Mouse (Mus musculus) lung, embryonic 16.5 days (tissue): ENCODE results near the gene Ptpn3. TPM values are rescaled to one million over a fixed set of nuclear protein-coding genes. Genes with fewer than 3 reads are reported as not detected.

Source experiments
- ATAC-seq: fragments of 200-750 bp; cut with Nextera tagmentation; 2 replicates; pipeline ENCODE4 v1.8.0; 2017; ENCODE audit warnings: low read depth, mild to moderate bottlenecking, moderate library complexity
- H3K27ac ChIP-seq: fragments of 300-500 bp; sonication (generic); 2 replicates; pipeline ENCODE4 v1.5.1; 2014; ENCODE audit warnings: mild to moderate bottlenecking, control low read depth, low read length
- H3K27me3 ChIP-seq: fragments of 300-500 bp; sonication (generic); 2 replicates; pipeline ENCODE4 v1.6.1; 2014; ENCODE audit warnings: low read depth, low read length, mixed read lengths; ENCODE audit not compliant: control insufficient read depth, insufficient read depth
- H3K36me3 ChIP-seq: fragments of 300-500 bp; sonication (generic); 2 replicates; pipeline ENCODE4 v1.6.1; 2014; ENCODE audit warnings: low read length; ENCODE audit not compliant: control insufficient read depth, insufficient read depth
- H3K4me1 ChIP-seq: fragments of 300-500 bp; sonication (generic); replicated peaks from 2 replicates; pipeline ENCODE4 v1.6.1; 2014; ENCODE audit warnings: low read length, mixed read lengths; ENCODE audit not compliant: control insufficient read depth, insufficient read depth
- H3K4me2 ChIP-seq: fragments of 300-500 bp; sonication (generic); 2 replicates; pipeline ENCODE4 v1.6.1; 2014; ENCODE audit warnings: low read depth, low read length, control low read depth
- H3K4me3 ChIP-seq: fragments of 300-500 bp; sonication (generic); 2 replicates; pipeline ENCODE4 v1.5.1; 2014; ENCODE audit warnings: mild to moderate bottlenecking, low read length, control low read depth
- H3K9ac ChIP-seq: fragments of 300-500 bp; sonication (generic); 2 replicates; pipeline ENCODE4 v1.6.1; 2014; ENCODE audit warnings: low read length, control low read depth
- H3K9me3 ChIP-seq: fragments of 300-500 bp; sonication (generic); 2 replicates; pipeline ENCODE4 v1.6.1; 2016; ENCODE audit warnings: low read length; ENCODE audit not compliant: control insufficient read depth
- WGBS: fragments of 180-500 bp; shearing (Covaris S2); extraction: QIAGEN DNeasy Blood & Tissue Kit; methylation state at CpG from one replicate; pipeline ENCODE4 v1.1.7; 2014; 5-methylcytosine and 5-hydroxymethylcytosine counted together
- polyA plus RNA-seq: library from polyadenylated mRNA; unstranded; fragments of >200 nt; fragmentation: Nextera tagmentation; extraction: Ambion mirVana; gene quantifications from 2 replicates; pipeline ENCODE4 v1.2.1, GENCODE M21; 2015

The Ptpn3 gene
- polyA plus RNA-seq, 1 experiment from 2014 or later = 3.9 TPM

GRCm38 (mm10) chr4:57261813-57262212 lies 39.8 kb downstream of the Ptpn3 start:
- 59% methylated on average over 9 of the region's 9 CpGs for WGBS
- H3K9me3 ChIP-seq = no peaks in the 10 kb centered on the region
- ATAC-seq = no peak
- H3K4me1 ChIP-seq = peaks cover 6% of the 10 kb centered on the region
- peaks cover 5% of the 10 kb centered on the region; the same call in 1 of the 2 replicates for H3K36me3 ChIP-seq
- no peak overlapping the region for H3K9ac ChIP-seq
- no peaks in the 10 kb centered on the region for H3K27me3 ChIP-seq
- H3K4me2 ChIP-seq = no peak overlapping the region
- H3K4me3 ChIP-seq = no peak overlapping the region
- H3K27ac ChIP-seq = no peak overlapping the region

GRCm38 (mm10) chr4:57258159-57259035 lies 43.2 kb downstream of the Ptpn3 start:
- no peak overlapping the region for H3K4me3 ChIP-seq
- no peak overlapping the region for H3K27ac ChIP-seq
- 49% methylated on average over 14 of the region's 14 CpGs for WGBS
- no peak for ATAC-seq
- H3K4me2 ChIP-seq = no peak overlapping the region
- H3K36me3 ChIP-seq = peaks cover 5% of the 10 kb centered on the region; the same call in 1 of the 2 replicates
- H3K9me3 ChIP-seq = no peaks in the 10 kb centered on the region
- no peak overlapping the region for H3K9ac ChIP-seq
- peaks cover 6% of the 10 kb centered on the region for H3K4me1 ChIP-seq
- no peaks in the 10 kb centered on the region for H3K27me3 ChIP-seq

DNA sequence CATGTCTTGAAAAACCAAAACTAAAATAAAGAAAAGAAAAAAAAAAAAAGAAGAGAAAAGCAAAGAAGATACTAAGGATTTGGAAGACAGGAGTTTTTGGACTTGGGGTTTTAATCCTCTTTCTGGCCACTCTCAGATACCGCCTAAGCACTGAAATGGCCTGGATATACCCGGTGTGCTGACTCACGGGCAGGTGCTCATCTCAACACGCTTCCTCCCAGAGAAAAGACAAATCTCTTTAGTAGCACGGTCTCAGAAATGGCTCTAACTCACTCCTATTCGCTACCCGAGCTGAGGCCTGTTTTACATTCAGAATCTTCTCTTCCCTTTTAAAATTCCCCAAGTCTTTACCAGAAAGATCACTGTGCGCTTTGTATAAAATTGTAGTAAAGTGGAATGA lies 44.2 kb downstream of the Ptpn3 start:
- Histone ChIP-seq H3K9me3 (no peaks in the 10 kb centered on the region), H3K36me3 (peaks cover 5% of the 10 kb centered on the region; the same call in 1 of the 2 replicates), H3K9ac (no peak overlapping the region), H3K4me1 (peaks cover under 1% of the 10 kb centered on the region), H3K4me2 (no peak overlapping the region), H3K27me3 (no peaks in the 10 kb centered on the region), H3K27ac (no peak overlapping the region), H3K4me3 (no peak overlapping the region)
- no peak for ATAC-seq
- WGBS = 95% methylated on average over 8 of the region's 8 CpGs

GRCm38 (mm10) chr4:57256761-57257160 lies 44.9 kb downstream of the Ptpn3 start:
- Histone ChIP-seq H3K4me1 (no peaks in the 10 kb centered on the region), H3K4me2 (no peak overlapping the region), H3K4me3 (no peak overlapping the region), H3K9me3 (no peaks in the 10 kb centered on the region), H3K27ac (no peak overlapping the region), H3K36me3 (peaks cover 5% of the 10 kb centered on the region; the same call in 1 of the 2 replicates), H3K27me3 (no peaks in the 10 kb centered on the region), H3K9ac (no peak overlapping the region)
- 76% methylated on average over 4 of the region's 4 CpGs for WGBS
- no peak for ATAC-seq

GRCm38 (mm10) chr4:57254412-57254811 lies 47.2 kb downstream of the Ptpn3 start:
- Histone ChIP-seq H3K4me1 (no peaks in the 10 kb centered on the region), H3K36me3 (no peaks in the 10 kb centered on the region)
- 79% methylated on average over 6 of the region's 6 CpGs for WGBS

DNA sequence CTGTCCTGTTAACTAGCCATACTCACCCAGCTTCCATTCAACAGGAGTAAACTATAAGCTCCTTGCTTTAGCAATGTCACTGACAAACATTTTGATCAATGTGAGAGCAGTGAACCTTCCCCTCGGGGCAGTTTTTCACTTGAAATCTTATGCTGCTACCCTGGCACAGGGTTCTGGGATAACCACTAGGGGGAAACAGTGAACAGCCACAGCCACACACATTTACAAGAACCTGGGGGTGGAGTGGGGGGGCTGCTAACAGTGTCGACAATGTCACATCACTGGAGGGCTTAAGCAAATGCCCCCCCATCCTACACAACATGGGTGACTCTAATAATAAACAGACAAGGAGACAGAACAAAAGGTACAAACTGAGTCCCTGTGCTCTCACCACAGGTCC lies 51.0 kb downstream of the Ptpn3 start:
- Histone ChIP-seq H3K4me1 (no peaks in the 10 kb centered on the region), H3K4me3 (no peak overlapping the region), H3K36me3 (no peaks in the 10 kb centered on the region), H3K27ac (no peak overlapping the region), H3K9me3 (no peaks in the 10 kb centered on the region), H3K4me2 (no peak overlapping the region), H3K9ac (no peak overlapping the region), H3K27me3 (no peaks in the 10 kb centered on the region; the same call in 1 of the 2 replicates)
- WGBS = 19% methylated on average over 2 of the region's 2 CpGs
- no peak for ATAC-seq

More at GRCm38 (mm10) chr4:57254412-57254811, 47.2 kb downstream of the Ptpn3 start:
- no peak for ATAC-seq
- Histone ChIP-seq H3K27me3 (no peaks in the 10 kb centered on the region; the same call in 1 of the 2 replicates), H3K4me3 (no peak overlapping the region), H3K27ac (no peak overlapping the region), H3K4me2 (no peak overlapping the region), H3K9ac (no peak overlapping the region), H3K9me3 (no peaks in the 10 kb centered on the region)

DNA sequence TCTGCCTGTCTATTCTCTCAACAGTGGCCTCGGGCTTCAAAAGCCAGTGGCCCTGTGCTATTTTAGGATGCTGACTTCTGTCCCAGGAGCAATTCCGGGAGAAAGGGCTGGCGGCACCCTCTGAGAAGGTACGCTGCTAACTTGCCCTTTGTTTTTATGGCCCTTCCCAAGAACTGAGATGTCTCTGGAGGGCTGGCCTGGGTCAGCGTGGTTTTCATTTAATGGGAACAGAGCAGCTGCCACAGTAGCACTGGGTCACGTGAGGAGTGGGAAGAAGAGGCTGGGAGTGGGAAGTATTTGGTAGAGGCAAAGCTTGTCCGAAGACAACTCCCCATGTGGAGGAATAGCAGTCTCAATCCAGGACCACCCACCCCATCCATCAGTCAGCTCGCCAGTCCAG lies 52.5 kb downstream of the Ptpn3 start:
- H3K4me1 ChIP-seq = no peaks in the 10 kb centered on the region
- no peak overlapping the region for H3K9ac ChIP-seq
- no peak overlapping the region for H3K4me3 ChIP-seq
- no peaks in the 10 kb centered on the region; the same call in 1 of the 2 replicates for H3K27me3 ChIP-seq
- no peaks in the 10 kb centered on the region for H3K9me3 ChIP-seq
- no peak overlapping the region for H3K27ac ChIP-seq
- no peak for ATAC-seq
- no peaks in the 10 kb centered on the region for H3K36me3 ChIP-seq
- WGBS = 49% methylated on average over 8 of the region's 8 CpGs
- no peak overlapping the region for H3K4me2 ChIP-seq

- H3K4me1 ChIP-seq = peaks cover 13% of the 10 kb centered on the region
- no peak overlapping the region for H3K4me2 ChIP-seq
- no peaks in the 10 kb centered on the region for H3K36me3 ChIP-seq
- H3K27ac ChIP-seq = no peak overlapping the region
- ATAC-seq = no peak
- H3K9me3 ChIP-seq = no peaks in the 10 kb centered on the region
- H3K4me3 ChIP-seq = no peak overlapping the region
- no peak overlapping the region for H3K9ac ChIP-seq
- WGBS = 80% methylated on average over 10 of the region's 10 CpGs
- H3K27me3 ChIP-seq = no peaks in the 10 kb centered on the region
Observed at GRCm38 (mm10) chr4:57244874-57245273, 56.8 kb downstream of the Ptpn3 start.

GRCm38 (mm10) chr4:57243312-57243711 lies 58.3 kb downstream of the Ptpn3 start:
- Histone ChIP-seq H3K4me3 (no peak overlapping the region), H3K36me3 (no peaks in the 10 kb centered on the region), H3K9ac (no peak overlapping the region), H3K27me3 (no peaks in the 10 kb centered on the region), H3K4me2 (no peak overlapping the region), H3K27ac (no peak overlapping the region), H3K9me3 (no peaks in the 10 kb centered on the region), H3K4me1 (peaks cover 20% of the 10 kb centered on the region)
- WGBS = 51% methylated on average over 11 of the region's 11 CpGs
- no peak for ATAC-seq
